Mouse (Mus musculus) right cerebral cortex, postnatal 25 days (tissue): ENCODE data around the gene Gigyf2.
"Not testable (repeated sequence)": the region's sequence is repeated elsewhere in the genome, so short reads cannot be mapped to it uniquely, and the experiment has no call there.

ENCODE experiments used
- DNase-seq: peaks from one replicate; pipeline ENCODE4 v3.0.0; 2022

The Gigyf2 gene

GRCm38 (mm10) chr1:87456425-87456824 is 129.6 kb downstream of the Gigyf2 start:
- DNase-seq = no peak

- DNase-seq = no peak
Measured at GRCm38 (mm10) chr1:87458045-87458444, 131.2 kb downstream of the Gigyf2 start.

- not testable (repeated sequence) for DNase-seq
Measured at GRCm38 (mm10) chr1:87459856-87460255, 133.1 kb downstream of the Gigyf2 start.

- DNase-seq = no peak
Measured at GRCm38 (mm10) chr1:87467469-87467868, 140.7 kb downstream of the Gigyf2 start.

GRCm38 (mm10) chr1:87468321-87468720 is 141.5 kb downstream of the Gigyf2 start:
- DNase-seq = no peak

- DNase-seq = not testable (repeated sequence)
Measured at GRCm38 (mm10) chr1:87469971-87470370, 143.2 kb downstream of the Gigyf2 start, which contains the start of gene Snorc. Gene Snorc (plus strand): TSS chr1:87470271.

GRCm38 (mm10) chr1:87471914-87472313 is 145.1 kb downstream of the Gigyf2 start:
- no peak for DNase-seq

- no peak for DNase-seq
Measured at GRCm38 (mm10) chr1:87472576-87472975, 145.8 kb downstream of the Gigyf2 start.

- peak; percentile 75 for DNase-seq
Measured at GRCm38 (mm10) chr1:87475076-87475895, 148.5 kb downstream of the Gigyf2 start.

GRCm38 (mm10) chr1:87482546-87482945 is 155.7 kb downstream of the Gigyf2 start:
- no peak for DNase-seq

GRCm38 (mm10) chr1:87486386-87486785 is 159.6 kb downstream of the Gigyf2 start:
- DNase-seq = peak; percentile 76

GRCm38 (mm10) chr1:87492285-87492684 is 165.5 kb downstream of the Gigyf2 start:
- DNase-seq = no peak

GRCm38 (mm10) chr1:87493542-87493941 is 166.7 kb downstream of the Gigyf2 start:
- DNase-seq = no peak
